Mouse (Mus musculus) ES-E14 (cell line): ENCODE data around the gene Baiap2l1. TPM values are rescaled to one million over a fixed set of nuclear protein-coding genes. Genes with fewer than 3 reads are reported as not detected.

ENCODE experiments used
- DNase-seq: peaks from one replicate; pipeline ENCODE4 v3.0.0-alpha.2; 2013; ENCODE audit warnings: low read depth, low spot score
- H3K27ac ChIP-seq: 2 replicates; pipeline ENCODE4 v1.5.1; 2012; ENCODE audit warnings: low read depth, mild to moderate bottlenecking, low read length, moderate library complexity, mixed read lengths; ENCODE audit not compliant: poor library complexity, insufficient read depth, severe bottlenecking
- H3K36me3 ChIP-seq: 2 replicates; pipeline ENCODE4 v1.6.1; 2012; ENCODE audit warnings: mild to moderate bottlenecking, low read length, moderate library complexity, mixed read lengths; ENCODE audit not compliant: control insufficient read depth, poor library complexity, insufficient read depth, severe bottlenecking
- H3K4me1 ChIP-seq, 2 experiments: fragments of 150-350 bp in 1 of 2; sonication (generic) in 1 of 2; 2 replicates each; pipeline ENCODE4 v1.6.1; 2012; ENCODE audit warnings: low read length in 2 of 2, mild to moderate bottlenecking in 1 of 2, mixed read lengths in 1 of 2; ENCODE audit not compliant: control insufficient read depth in 2 of 2, insufficient read depth in 2 of 2, poor library complexity in 1 of 2
- H3K4me3 ChIP-seq, 2 experiments: fragments of 150-350 bp in 1 of 2; sonication (generic) in 1 of 2; 2 replicates each; pipeline ENCODE4 v1.5.1; 2012; ENCODE audit warnings: low read length in 2 of 2, low read depth in 1 of 2, mild to moderate bottlenecking in 1 of 2, mixed read lengths in 1 of 2; ENCODE audit not compliant: insufficient read depth in 1 of 2, poor library complexity in 1 of 2, severe bottlenecking in 1 of 2
- H3K9ac ChIP-seq: 2 replicates; pipeline ENCODE4 v1.6.1; 2012; ENCODE audit warnings: low read depth, mild to moderate bottlenecking, low read length, mixed read lengths; ENCODE audit not compliant: poor library complexity, insufficient read depth, severe bottlenecking
- H3K9me3 ChIP-seq: fragments of 150-350 bp; sonication (generic); 2 replicates; pipeline ENCODE4 v1.6.1; 2012; ENCODE audit warnings: low read depth, mild to moderate bottlenecking, low read length; ENCODE audit not compliant: control insufficient read depth, insufficient read depth
- CHD2 ChIP-seq: IDR thresholded peaks from 2 replicates; pipeline ENCODE4 v1.6.1; 2014; ENCODE audit warnings: mild to moderate bottlenecking, low read depth, low read length, inconsistent platforms
- HCFC1 ChIP-seq: IDR thresholded peaks from 2 replicates; pipeline ENCODE4 v1.6.1; 2012; ENCODE audit warnings: low read length, inconsistent platforms, borderline replicate concordance; ENCODE audit not compliant: insufficient read depth
- MAFK ChIP-seq: IDR thresholded peaks from 2 replicates; pipeline ENCODE4 v1.6.1; 2014; ENCODE audit warnings: mild to moderate bottlenecking, low read depth, low read length, inconsistent platforms; ENCODE audit not compliant: insufficient read depth
- ZC3H11A ChIP-seq: IDR thresholded peaks from 2 replicates; pipeline ENCODE4 v1.6.1; 2012; ENCODE audit warnings: low read depth, mild to moderate bottlenecking, inconsistent platforms, low read length, borderline replicate concordance
- ZNF384 ChIP-seq: IDR thresholded peaks from 2 replicates; pipeline ENCODE4 v1.6.1; 2012; ENCODE audit warnings: low read depth, low read length, inconsistent platforms
- in situ Hi-C, 2 experiments: fragments of 600-800 bp; cut with MboI; formaldehyde crosslinking; loops; one replicate each; pipeline ENCODE4 v1.15.1; 2025; ENCODE audit warnings: low sequenced_read_pairs in 2 of 2, inconsistent platforms in 1 of 2; ENCODE audit not compliant: unreplicated experiment in 2 of 2
- total RNA-seq: library from RNA; depleted of rRNA; stranded (reverse); fragments of 300-350 nt; gene quantifications from 2 replicates; pipeline ENCODE4 v1.2.3, GENCODE M21; 2012

Baiap2l1 gene
- total RNA-seq, 1 experiment: 1.4 TPM

GRCm38 (mm10) chr5:144263496-144263895 is 94.4 kb downstream of the Baiap2l1 start:
- no peak overlapping the region; the same call in 1 of the 2 replicates for H3K27ac ChIP-seq
- peaks cover 0 to 28% of the 10 kb centered on the region in 2 experiments; a peak in 2 of 4 replicates for H3K4me1 ChIP-seq
- DNase-seq: no peak
- TF ChIP-seq HCFC1 (no peak), ZC3H11A (no peak), MAFK (no peak), ZNF384 (no peak), CHD2 (no peak)
- peaks cover 42% of the 10 kb centered on the region for H3K36me3 ChIP-seq
- H3K9ac ChIP-seq: no peak overlapping the region
- in situ Hi-C loops: no loop called here
- no peak overlapping the region for H3K4me3 ChIP-seq
- H3K9me3 ChIP-seq: no peaks in the 10 kb centered on the region

GRCm38 (mm10) chr5:144263082-144263481 is 94.8 kb downstream of the Baiap2l1 start:
- H3K4me3 ChIP-seq: no peak overlapping the region
- TF ChIP-seq ZNF384: no peak
- no peak for TF ChIP-seq ZC3H11A
- TF ChIP-seq HCFC1: no peak
- no peak for TF ChIP-seq CHD2
- TF ChIP-seq MAFK: no peak
- H3K9ac ChIP-seq: no peak overlapping the region
- no peak overlapping the region for H3K27ac ChIP-seq
- peaks cover 0 to 33% of the 10 kb centered on the region in 2 experiments; a peak in 2 of 4 replicates for H3K4me1 ChIP-seq
- DNase-seq: no peak
- in situ Hi-C loops: no loop called here
- peaks cover 46% of the 10 kb centered on the region for H3K36me3 ChIP-seq
- no peaks in the 10 kb centered on the region for H3K9me3 ChIP-seq

- Histone ChIP-seq H3K4me1 (peaks cover 0 to 45% of the 10 kb centered on the region in 2 experiments; a peak in 2 of 4 replicates), H3K4me3 (no peak overlapping the region), H3K27ac (no peak overlapping the region), H3K9me3 (no peaks in the 10 kb centered on the region), H3K9ac (no peak overlapping the region), H3K36me3 (peaks cover 49% of the 10 kb centered on the region)
- in situ Hi-C loops: no loop called here
- TF ChIP-seq ZC3H11A (no peak), HCFC1 (no peak), MAFK (no peak), CHD2 (no peak), ZNF384 (no peak)
- no peak for DNase-seq
These were observed 96.1 kb downstream of the Baiap2l1 start for GRCm38 (mm10) chr5:144261829-144262228.

GRCm38 (mm10) chr5:144261309-144261708 is 96.6 kb downstream of the Baiap2l1 start:
- in situ Hi-C loops: no loop called here
- no peak overlapping the region for H3K27ac ChIP-seq
- H3K4me1 ChIP-seq: peaks cover 0 to 48% of the 10 kb centered on the region in 2 experiments; a peak in 2 of 4 replicates
- no peak overlapping the region for H3K4me3 ChIP-seq
- TF ChIP-seq HCFC1: no peak
- TF ChIP-seq ZC3H11A: no peak
- no peak for TF ChIP-seq MAFK
- TF ChIP-seq ZNF384: no peak
- TF ChIP-seq CHD2: no peak
- H3K36me3 ChIP-seq: peaks cover 45% of the 10 kb centered on the region
- H3K9ac ChIP-seq: no peak overlapping the region
- DNase-seq: no peak
- H3K9me3 ChIP-seq: no peaks in the 10 kb centered on the region

GRCm38 (mm10) chr5:144260464-144260863 is 97.4 kb downstream of the Baiap2l1 start:
- TF ChIP-seq ZC3H11A: no peak
- no peak for TF ChIP-seq CHD2
- TF ChIP-seq HCFC1: no peak
- no peak for TF ChIP-seq ZNF384
- no peak for TF ChIP-seq MAFK
- H3K27ac ChIP-seq: no peak overlapping the region
- H3K9me3 ChIP-seq: no peaks in the 10 kb centered on the region
- H3K36me3 ChIP-seq: peaks cover 42% of the 10 kb centered on the region
- no peak for DNase-seq
- no peak overlapping the region for H3K4me3 ChIP-seq
- peaks cover 0 to 48% of the 10 kb centered on the region in 2 experiments; a peak in 2 of 4 replicates for H3K4me1 ChIP-seq
- no peak overlapping the region for H3K9ac ChIP-seq
- in situ Hi-C loops: no loop called here
